Mouse (Mus musculus): ENCODE results near the gene Calhm3. TPM values are rescaled to one million over a fixed set of nuclear protein-coding genes. Genes with fewer than 3 reads are reported as not detected.

Calhm3 gene
- total RNA-seq, 2 experiments from 2014 or later: not detected

GRCm38 (mm10) chr19:47122802-47123201 is 34.8 kb downstream of the Calhm3 start:
- no peak for DNase-seq (ENCODE audit: low spot score in 2 of 2)

GRCm38 (mm10) chr19:47121054-47121453 is 36.5 kb downstream of the Calhm3 start:
- no peak for DNase-seq (ENCODE audit: low spot score in 2 of 2)

DNA sequence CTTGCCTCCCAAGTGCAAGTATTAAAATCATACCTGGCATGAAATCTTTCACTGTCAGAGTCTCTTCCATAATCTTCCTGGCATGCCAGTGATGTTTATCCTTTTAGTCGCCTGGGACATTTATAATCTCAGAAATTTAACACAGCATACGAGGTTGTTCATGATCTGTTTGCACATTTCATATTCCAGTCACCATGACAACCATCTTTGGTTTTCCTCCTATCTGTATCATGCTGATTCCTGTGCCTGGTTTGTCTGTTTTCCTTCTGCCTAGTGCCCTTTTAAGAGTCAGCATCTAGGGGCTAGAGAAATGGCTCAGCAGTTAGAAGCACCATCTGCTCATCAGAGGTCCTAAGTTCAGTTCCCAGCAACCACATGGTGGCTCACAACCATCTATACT is 38.9 kb downstream of the Calhm3 start:
- DNase-seq (ENCODE audit: low spot score in 2 of 2): no peak

DNA sequence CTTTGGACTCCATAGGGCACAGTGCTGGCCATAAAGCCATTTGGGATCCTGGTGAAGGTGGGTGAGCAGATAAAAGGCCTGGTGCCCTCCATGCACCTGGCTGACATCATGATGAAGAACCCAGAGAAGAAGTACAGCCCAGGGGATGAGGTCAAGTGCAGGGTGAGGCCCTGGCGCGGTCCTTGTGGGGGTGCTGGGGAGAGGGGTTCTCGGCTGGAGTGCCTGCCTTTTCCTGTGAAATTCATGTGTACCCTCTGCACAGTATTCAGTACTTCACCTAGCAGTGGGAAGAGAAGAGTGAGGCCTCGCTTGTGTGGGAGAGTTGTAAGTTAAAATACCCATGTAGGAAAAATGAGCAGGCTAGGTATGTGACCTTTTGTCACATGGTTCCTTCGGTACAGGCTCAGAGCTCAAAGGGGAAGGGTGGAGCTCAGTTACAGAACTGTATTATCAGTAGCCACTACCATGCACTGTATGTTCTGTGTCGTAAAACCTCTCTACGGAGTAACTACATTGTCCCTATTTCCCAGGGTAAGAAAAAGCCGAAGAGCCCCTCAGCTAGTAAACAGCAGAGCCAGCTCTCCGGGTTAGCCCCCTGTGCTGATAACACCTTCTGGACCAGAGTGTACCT is 52.8 kb downstream of the Calhm3 start:
- no peak for DNase-seq (ENCODE audit: low spot score in 2 of 2)

Other genes with a start within 250 kb of the Calhm3 start
- 10 to 100 TPM; 15.5 to 23.5 TPM for gene Ina, start 143.1 kb downstream of the Calhm3 start, total RNA-seq (2021)
- gene Nt5c2, start 142.6 kb downstream of the Calhm3 start, total RNA-seq (2021): 100 to 1,000 TPM; 106 to 107 TPM
- gene Pcgf6, start 106.9 kb downstream of the Calhm3 start, total RNA-seq (2021): 10 to 100 TPM; 13.9 to 16.8 TPM
- gene Taf5, start 90.0 kb downstream of the Calhm3 start, total RNA-seq (2021): 1 to 10 TPM; 5.1 to 5.6 TPM
- 100 to 1,000 TPM; 584 to 643 TPM for gene Usmg5, start 67.1 kb downstream of the Calhm3 start, total RNA-seq (2021)
- 10 to 100 TPM; 25.1 to 28.2 TPM for gene Pdcd11, start 67.0 kb downstream of the Calhm3 start, total RNA-seq (2021)
- 1 to 10 TPM; 5.3 to 5.4 TPM for gene Calhm2, start 19.5 kb downstream of the Calhm3 start, total RNA-seq (2021)
- gene Calhm1, start 13.5 kb downstream of the Calhm3 start, total RNA-seq (2021): not detected
- 10 to 100 TPM; 24.8 to 27.3 TPM for gene Neurl1a, start 21.1 kb upstream of the Calhm3 start, total RNA-seq (2021)